ENCODE assay signal across 8 mouse cellular contexts in the genomic region with DNA sequence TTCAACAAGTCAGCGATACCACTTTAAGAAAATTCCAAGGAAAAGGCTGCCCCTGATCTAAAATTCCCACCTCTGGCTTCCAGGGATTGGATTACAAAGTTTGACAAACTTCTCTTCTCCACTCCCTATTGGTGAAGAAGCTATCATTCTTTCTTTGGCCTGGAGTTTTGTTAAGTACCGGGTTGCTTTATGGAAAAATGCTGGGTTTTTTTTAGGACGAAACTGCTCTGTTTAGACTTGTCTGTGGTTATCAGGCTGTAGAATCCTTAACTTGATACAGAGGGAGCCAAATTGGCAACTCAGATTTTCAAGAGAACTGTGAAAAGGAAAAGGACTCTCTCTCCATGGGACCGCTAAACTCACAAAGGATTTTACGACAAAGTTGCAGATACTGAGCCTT. TPM values are rescaled to one million over a fixed set of nuclear protein-coding genes. Genes with fewer than 3 reads are reported as not detected.
DNase-seq lines count a peak whose midpoint lies in the region; ATAC-seq and TF ChIP-seq lines count a peak whose summit lies in the region.

A gene (plus strand): TSS at position 134 of the 400 bp plus-strand sequence.

- 3% methylated on average over 5 of the region's 5 CpGs for WGBS in hindbrain, embryonic 14.5 days

- no peak for DNase-seq in ES-E14 (ENCODE audit: low read depth, low spot score)
- DNase-seq in adrenal gland, postnatal 36 days = peak in 1 of 2 experiments; percentile 35
- peak; percentile 47 for DNase-seq in gastrocnemius, adult 18-20 months (ENCODE audit: low spot score)
- peak; percentile 49 for DNase-seq in hindbrain, embryonic 14.5 days (ENCODE audit: low spot score)
- peak; percentile 63 for DNase-seq in lung, postnatal 10 days
- DNase-seq in c-Kit-positive CD71-positive TER-119-positive erythroid progenitor cells, embryonic 14.5 days (ENCODE audit: low spot score) = no peak
- DNase-seq in spleen, adult 18-20 months = no peak
- DNase-seq in urinary bladder, adult 18-20 months (ENCODE audit: low spot score in 2 of 2) = no peak

- H3K36me3 ChIP-seq in ES-E14 (ENCODE audit: control insufficient read depth, insufficient read depth, low read length, poor library complexity, severe bottlenecking) = no peaks in the 10 kb centered on the region
- H3K36me3 ChIP-seq in hindbrain, embryonic 14.5 days (replicated peaks; ENCODE audit: control insufficient read depth, insufficient read depth) = no peaks in the 10 kb centered on the region

- H3K4me1 ChIP-seq in ES-E14 (ENCODE audit: control insufficient read depth in 2 of 2, insufficient read depth in 2 of 2, low read length in 2 of 2, poor library complexity in 1 of 2) = peaks cover 0 to 7% of the 10 kb centered on the region in 2 experiments; a peak in 1 of 4 replicates
- peaks cover 20% of the 10 kb centered on the region for H3K4me1 ChIP-seq in hindbrain, embryonic 14.5 days (replicated peaks; ENCODE audit: control insufficient read depth, insufficient read depth, low read length)

- peak within 1 kb of the TSS; percentile 90 for H3K4me2 ChIP-seq in hindbrain, embryonic 14.5 days (replicated peaks)

- H3K27ac ChIP-seq in ES-E14 (ENCODE audit: insufficient read depth, low read depth, low read length, poor library complexity, severe bottlenecking) = no peak within 1 kb of the TSS
- H3K27ac ChIP-seq in hindbrain, embryonic 14.5 days = peak within 1 kb of the TSS; percentile 91; the same call in 1 of the 2 replicates

- no peak for ATAC-seq in hindbrain, embryonic 14.5 days (ENCODE audit: low FRiP score)

- no peaks in the 10 kb centered on the region for H3K9me3 ChIP-seq in ES-E14 (ENCODE audit: control insufficient read depth, insufficient read depth, low read depth, low read length)
- no peaks in the 10 kb centered on the region for H3K9me3 ChIP-seq in hindbrain, embryonic 14.5 days (ENCODE audit: control insufficient read depth, low read length)

- H3K27me3 ChIP-seq in hindbrain, embryonic 14.5 days (ENCODE audit: control insufficient read depth, insufficient read depth, low read length) = no peaks in the 10 kb centered on the region

- H3K9ac ChIP-seq in ES-E14 (ENCODE audit: insufficient read depth, low read depth, low read length, poor library complexity, severe bottlenecking) = peak within 1 kb of the TSS; percentile 94
- peak within 1 kb of the TSS; percentile 86 for H3K9ac ChIP-seq in hindbrain, embryonic 14.5 days

- peak within 1 kb of the TSS; percentile 66 to 96 for H3K4me3 ChIP-seq in ES-E14 (ENCODE audit: insufficient read depth in 1 of 2, low read depth in 1 of 2, low read length in 2 of 2, poor library complexity in 1 of 2, severe bottlenecking in 1 of 2)
- peak within 1 kb of the TSS; percentile 73 for H3K4me3 ChIP-seq in hindbrain, embryonic 14.5 days (replicated peaks; ENCODE audit: low read length)

- in situ Hi-C loops in ES-E14 (cut with MboI; ENCODE audit: low sequenced_read_pairs in 2 of 2, unreplicated experiment in 2 of 2) = loop anchor here in 1 of 2 experiments (25.0 kb wide), 1 partner anchor 810 kb away; a partner anchor contains a TSS

TF ChIP-seq in ES-E14, 5 proteins besides CTCF, POLR2A, EP300 and RAD21:
- no peak for TF ChIP-seq ZNF384 (IDR thresholded peaks at IDR 0.05; ENCODE audit: low read depth, low read length)
- 0 out of 2 replicates have a peak, but pooled peaks have one; percentile 41 for TF ChIP-seq CHD2 (IDR thresholded peaks at IDR 0.05; ENCODE audit: low read depth, low read length)

RNA-seq across cellular contexts. Expression of the gene that starts here (rescaled TPM):
- total RNA-seq in ES-E14 (2012; rRNA removed) = 9.4 and 11.6 TPM in 2 replicates
- total RNA-seq in adrenal gland, postnatal 36 days (2021) = 10 to 100 TPM; 24.3 to 34.8 TPM
- total RNA-seq in gastrocnemius, adult 18-20 months (2021) = 10 to 100 TPM; 18.6 to 19.2 TPM
- polyA plus RNA-seq in hindbrain, embryonic 14.5 days (2014; fragmentation: Nextera tagmentation; extraction: Ambion mirVana) = 7.8 and 9.0 TPM in 2 replicates

Comparison
In these comparisons a context has a peak if more than half of its experiments do, and no peak if none do; other contexts are left out.
1. DNase-seq: peak in gastrocnemius, adult 18-20 months (single experiment), hindbrain, embryonic 14.5 days (single experiment) and lung, postnatal 10 days (single experiment); none in ES-E14 (single experiment), c-Kit-positive CD71-positive TER-119-positive erythroid progenitor cells, embryonic 14.5 days (single experiment), spleen, adult 18-20 months (0 of 2) and urinary bladder, adult 18-20 months (0 of 2).